Mouse (Mus musculus) thymus, adult 2 months (tissue): ENCODE data around the gene Mycbpap.

ENCODE experiments used
- CTCF ChIP-seq: fragments of 200-500 bp; IDR thresholded peaks from 2 replicates; pipeline ENCODE4 v1.5.1; 2012; ENCODE audit warnings: mild to moderate bottlenecking, control low read depth, low read length, moderate library complexity, borderline replicate concordance; ENCODE audit not compliant: control insufficient read depth, poor library complexity, insufficient read depth; ENCODE audit errors: extremely low read depth
- POLR2A ChIP-seq: fragments of 200-500 bp; IDR thresholded peaks from 2 replicates; pipeline ENCODE4 v1.6.1; 2012; ENCODE audit warnings: mild to moderate bottlenecking, low read length, control low read depth, moderate library complexity; ENCODE audit not compliant: control insufficient read depth, poor library complexity, insufficient read depth; ENCODE audit errors: extremely low read depth

DNA sequence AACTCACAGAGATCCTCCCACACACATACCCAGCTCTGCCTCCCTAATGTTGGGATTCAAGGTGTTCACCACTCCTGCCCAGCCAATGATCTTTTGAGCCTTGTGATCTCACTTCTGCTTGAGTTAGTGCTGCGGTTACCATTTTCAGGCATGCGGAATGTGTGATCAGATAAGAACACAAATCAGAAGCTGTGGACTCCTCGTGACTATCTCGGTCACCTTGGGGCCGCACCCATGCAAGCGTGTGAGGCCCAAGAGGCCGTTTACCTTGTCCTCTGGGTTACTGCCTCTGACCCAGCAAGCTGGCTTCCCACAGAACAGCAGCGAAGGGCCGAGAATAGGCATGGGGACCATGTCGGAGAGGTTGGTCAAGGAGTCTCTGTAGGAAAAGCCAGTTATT, 12.6 kb downstream of the Mycbpap start:
- no peak for TF ChIP-seq POLR2A
- no peak for TF ChIP-seq CTCF
